Mouse (Mus musculus): ENCODE data around the gene Irf5. TPM values are rescaled to one million over a fixed set of nuclear protein-coding genes. Genes with fewer than 3 reads are reported as not detected.
"Not testable (repeated sequence)": the region's sequence is repeated elsewhere in the genome, so short reads cannot be mapped to it uniquely, and the experiment has no call there.

Gene Irf5
- polyA plus RNA-seq, 1 experiment from 2014 or later, result 8.6 TPM

- DNase-seq (ENCODE audit: low spot score) (no peak), ATAC-seq (no peak)
- TF ChIP-seq EP300 (IDR thresholded peaks at IDR 0.05) (no peak), CTCF (IDR thresholded peaks at IDR 0.05) (no peak)
- H3K4me2 ChIP-seq (replicated peaks; ENCODE audit: low read depth, low read length), result no peak overlapping the region
- no peaks in the 10 kb centered on the region for H3K27me3 ChIP-seq (replicated peaks; ENCODE audit: insufficient read depth, low read length)
- 99% methylated on average over 2 of the region's 2 CpGs for WGBS
- no peak overlapping the region for H3K27ac ChIP-seq (ENCODE audit: low read length)
- no peaks in the 10 kb centered on the region for H3K4me1 ChIP-seq (ENCODE audit: insufficient read depth, low read depth, low read length)
- no peak overlapping the region for H3K4me3 ChIP-seq (ENCODE audit: low read depth, low read length)
- H3K9ac ChIP-seq (replicated peaks; ENCODE audit: low read depth), result no peak overlapping the region
- H3K36me3 ChIP-seq (ENCODE audit: insufficient read depth, low read length), result peaks cover 34% of the 10 kb centered on the region; the same call in 1 of the 2 replicates
- no peaks in the 10 kb centered on the region for H3K9me3 ChIP-seq (ENCODE audit: low read length)
These were observed 30.7 kb downstream of the Irf5 start for GRCm38 (mm10) chr6:29557112-29557511.

GRCm38 (mm10) chr6:29576388-29576787 is 50.0 kb downstream of the Irf5 start:
- peaks cover 33% of the 10 kb centered on the region for H3K36me3 ChIP-seq (ENCODE audit: insufficient read depth, low read length)
- TF ChIP-seq CTCF (IDR thresholded peaks at IDR 0.05), result peak; percentile 13; the same call in 1 of the 2 replicates

GRCm38 (mm10) chr6:29580770-29581169 is 54.3 kb downstream of the Irf5 start:
- Histone ChIP-seq H3K9me3 (ENCODE audit: low read length) (no peaks in the 10 kb centered on the region), H3K36me3 (ENCODE audit: insufficient read depth, low read length) (peaks cover 39% of the 10 kb centered on the region), H3K27me3 (replicated peaks; ENCODE audit: insufficient read depth, low read length) (no peaks in the 10 kb centered on the region), H3K4me1 (ENCODE audit: insufficient read depth, low read depth, low read length) (no peaks in the 10 kb centered on the region), H3K9ac (replicated peaks; ENCODE audit: low read depth) (no peak overlapping the region), H3K27ac (ENCODE audit: low read length) (no peak overlapping the region), H3K4me3 (ENCODE audit: low read depth, low read length) (no peak overlapping the region), H3K4me2 (replicated peaks; ENCODE audit: low read depth, low read length) (no peak overlapping the region)
- no peak for DNase-seq (ENCODE audit: low spot score)
- ATAC-seq, result no peak
- 80% methylated on average over 1 of the region's 1 CpGs for WGBS
- TF ChIP-seq EP300 (IDR thresholded peaks at IDR 0.05) (no peak), CTCF (IDR thresholded peaks at IDR 0.05) (no peak)

More at GRCm38 (mm10) chr6:29576388-29576787, 50.0 kb downstream of the Irf5 start:
- H3K27me3 ChIP-seq (replicated peaks; ENCODE audit: insufficient read depth, low read length); DNase-seq (ENCODE audit: low spot score); ATAC-seq; H3K4me1 ChIP-seq (ENCODE audit: insufficient read depth, low read depth, low read length); H3K4me3 ChIP-seq (ENCODE audit: low read depth, low read length); H3K4me2 ChIP-seq (replicated peaks; ENCODE audit: low read depth, low read length); H3K9ac ChIP-seq (replicated peaks; ENCODE audit: low read depth); H3K9me3 ChIP-seq (ENCODE audit: low read length); H3K27ac ChIP-seq (ENCODE audit: low read length): not testable (repeated sequence)
- 87% methylated on average over 3 of the region's 3 CpGs for WGBS

- H3K36me3 ChIP-seq (ENCODE audit: insufficient read depth, low read length), result peaks cover 43% of the 10 kb centered on the region
- no peak overlapping the region for H3K9ac ChIP-seq (replicated peaks; ENCODE audit: low read depth)
- H3K4me3 ChIP-seq (ENCODE audit: low read depth, low read length), result no peak overlapping the region
- no peaks in the 10 kb centered on the region for H3K4me1 ChIP-seq (ENCODE audit: insufficient read depth, low read depth, low read length)
- no peak overlapping the region for H3K27ac ChIP-seq (ENCODE audit: low read length)
- no peaks in the 10 kb centered on the region for H3K27me3 ChIP-seq (replicated peaks; ENCODE audit: insufficient read depth, low read length)
- TF ChIP-seq EP300 (IDR thresholded peaks at IDR 0.05), result no peak
- TF ChIP-seq CTCF (IDR thresholded peaks at IDR 0.05), result no peak
- H3K4me2 ChIP-seq (replicated peaks; ENCODE audit: low read depth, low read length), result no peak overlapping the region
- DNase-seq (ENCODE audit: low spot score) (no peak), ATAC-seq (no peak)
- 98% methylated on average over 3 of the region's 3 CpGs for WGBS
- H3K9me3 ChIP-seq (ENCODE audit: low read length), result no peaks in the 10 kb centered on the region
These were observed 54.8 kb downstream of the Irf5 start for GRCm38 (mm10) chr6:29581202-29581601.

Other genes starting within 250 kb of the Irf5 start
- gene Fam71f2, start 247.0 kb upstream of the Irf5 start, polyA plus RNA-seq (2015; fragmentation: Nextera tagmentation; extraction: Ambion mirVana), result 0.79 and 1.2 TPM in 2 replicates
- not detected in 2 replicates for gene Fam71f1, start 207.5 kb upstream of the Irf5 start, polyA plus RNA-seq (2015; fragmentation: Nextera tagmentation; extraction: Ambion mirVana)
- 232 and 238 TPM in 2 replicates for gene Calu, start 178.6 kb upstream of the Irf5 start, polyA plus RNA-seq (2015; fragmentation: Nextera tagmentation; extraction: Ambion mirVana)
- gene Opn1sw, start 138.2 kb upstream of the Irf5 start, polyA plus RNA-seq (2015; fragmentation: Nextera tagmentation; extraction: Ambion mirVana), result 0.30 and 0.56 TPM in 2 replicates
- gene Ccdc136, start 130.3 kb upstream of the Irf5 start, polyA plus RNA-seq (2015; fragmentation: Nextera tagmentation; extraction: Ambion mirVana), result 3.0 and 4.6 TPM in 2 replicates
- 1.2 and 1.5 TPM in 2 replicates for gene Flnc, start 93.4 kb upstream of the Irf5 start, polyA plus RNA-seq (2015; fragmentation: Nextera tagmentation; extraction: Ambion mirVana)
- gene Atp6v1f, start 58.9 kb upstream of the Irf5 start, polyA plus RNA-seq (2015; fragmentation: Nextera tagmentation; extraction: Ambion mirVana), result 264 and 293 TPM in 2 replicates
- gene Atp6v1fnb, start 55.2 kb upstream of the Irf5 start, polyA plus RNA-seq (2015; fragmentation: Nextera tagmentation; extraction: Ambion mirVana), result not detected in 2 replicates
- gene Kcp, start 18.7 kb upstream of the Irf5 start, polyA plus RNA-seq (2015; fragmentation: Nextera tagmentation; extraction: Ambion mirVana), result 4.0 and 4.8 TPM in 2 replicates
- gene Tnpo3, start 83.3 kb downstream of the Irf5 start, polyA plus RNA-seq (2015; fragmentation: Nextera tagmentation; extraction: Ambion mirVana), result 38.3 and 39.5 TPM in 2 replicates
- 3.9 and 4.0 TPM in 2 replicates for gene Tspan33, start 167.6 kb downstream of the Irf5 start, polyA plus RNA-seq (2015; fragmentation: Nextera tagmentation; extraction: Ambion mirVana)
- gene Smo, start 208.9 kb downstream of the Irf5 start, polyA plus RNA-seq (2015; fragmentation: Nextera tagmentation; extraction: Ambion mirVana), result 8.8 and 10.9 TPM in 2 replicates
- gene Ahcyl2, start 241.4 kb downstream of the Irf5 start, polyA plus RNA-seq (2015; fragmentation: Nextera tagmentation; extraction: Ambion mirVana), result 11.8 and 17.1 TPM in 2 replicates